Comparison of ENCODE assay signal across 8 mouse cellular contexts in the genomic region with DNA sequence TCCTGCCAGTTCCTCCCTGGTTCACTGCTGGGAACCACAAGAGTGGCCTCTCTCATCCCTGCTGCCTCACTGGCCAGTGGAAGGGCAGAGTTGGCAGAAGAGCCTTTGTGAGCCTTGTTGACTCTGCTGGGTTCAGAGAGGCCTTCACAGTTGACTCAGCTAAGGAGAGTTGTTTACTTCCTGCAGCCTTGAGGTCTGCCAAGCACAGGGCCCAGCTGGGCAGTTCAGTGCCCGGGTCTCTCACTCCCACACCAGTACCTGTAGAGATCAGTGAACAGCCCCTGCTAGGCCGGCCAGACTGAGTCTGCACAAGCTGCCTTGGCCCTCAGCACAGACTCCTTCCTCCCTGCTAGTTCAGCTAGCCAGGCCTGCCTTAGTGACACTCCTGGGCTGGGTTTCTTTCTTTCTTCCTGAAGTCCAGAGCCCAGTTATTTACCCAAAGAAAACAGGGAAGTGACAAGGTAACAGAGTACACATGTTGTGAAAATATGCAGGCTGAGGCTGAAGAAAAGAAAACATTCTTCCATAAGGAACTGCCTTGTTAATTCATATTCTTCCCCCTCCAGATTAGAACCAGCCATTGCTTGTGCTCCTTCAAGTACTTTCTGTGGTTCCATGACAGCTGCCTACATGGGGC.
DNase-seq lines count a peak whose midpoint lies in the region; ATAC-seq lines count a peak whose summit lies in the region.

No protein-coding gene starts in this region.

- H3K9me3 ChIP-seq in limb, embryonic 15.5 days = no peaks in the 10 kb centered on the region

- no peak for ATAC-seq in limb, embryonic 15.5 days (ENCODE audit: insufficient number of reproducible peaks, low FRiP score, low TSS enrichment, low read depth)

- no peak overlapping the region for H3K4me2 ChIP-seq in limb, embryonic 15.5 days

- H3K27me3 ChIP-seq in limb, embryonic 15.5 days = no peaks in the 10 kb centered on the region

- 50% methylated on average over 2 of the region's 2 CpGs for WGBS in limb, embryonic 15.5 days

- H3K36me3 ChIP-seq in limb, embryonic 15.5 days = no peaks in the 10 kb centered on the region

- H3K4me1 ChIP-seq in limb, embryonic 15.5 days = peaks cover 45% of the 10 kb centered on the region

- no peak overlapping the region for H3K9ac ChIP-seq in limb, embryonic 15.5 days

- H3K4me3 ChIP-seq in limb, embryonic 15.5 days = no peak overlapping the region

- peak; percentile 49 for DNase-seq in gastrocnemius, postnatal 14 days
- DNase-seq in gastrocnemius, adult 8-10 months (ENCODE audit: low spot score in 2 of 2) = no peak
- peak; percentile 67 for DNase-seq in urinary bladder, postnatal 14 days (ENCODE audit: low spot score)
- no peak for DNase-seq in urinary bladder, postnatal 25 days (ENCODE audit: low spot score)
- no peak for DNase-seq in left cerebral cortex, postnatal 36 days (ENCODE audit: low spot score in 2 of 2)
- no peak for DNase-seq in layer of hippocampus, adult 9-10 months (ENCODE audit: low spot score)
- no peak for DNase-seq in spleen, postnatal 36 days (ENCODE audit: low spot score in 2 of 2)

- intact Hi-C loops in gastrocnemius, postnatal 14 days (cut with DNase I; ENCODE audit: low total_unique reads) = no loop called here
- intact Hi-C loops in left cerebral cortex, postnatal 36 days (cut with DNase I) = no loop called here

- peak overlapping the region; percentile 94 for H3K27ac ChIP-seq in limb, embryonic 15.5 days

Comparison
In these comparisons a context has a peak if more than half of its experiments do, and no peak if none do; other contexts are left out.
1. DNase-seq: peak in gastrocnemius, postnatal 14 days (single experiment) and urinary bladder, postnatal 14 days (single experiment); none in gastrocnemius, adult 8-10 months (0 of 2), urinary bladder, postnatal 25 days (single experiment), left cerebral cortex, postnatal 36 days (0 of 2), layer of hippocampus, adult 9-10 months (single experiment) and spleen, postnatal 36 days (0 of 2).